Mouse (Mus musculus) intestine, embryonic 14.5 days (tissue): ENCODE data around the gene Arap1. TPM values are rescaled to one million over a fixed set of nuclear protein-coding genes. Genes with fewer than 3 reads are reported as not detected.

ENCODE experiments used
- ATAC-seq: fragments of 200-750 bp; cut with Nextera tagmentation; replicated peaks from 2 replicates; pipeline ENCODE4 v1.8.0; 2017; ENCODE audit warnings: low read depth, moderate number of reproducible peaks, moderate TSS enrichment, moderate library complexity; ENCODE audit not compliant: low FRiP score, low TSS enrichment
- DNase-seq: peaks from one replicate; pipeline ENCODE4 v3.0.0-alpha.2; 2018; ENCODE audit warnings: low spot score
- H3K27ac ChIP-seq: fragments of 300-500 bp; sonication (generic); 2 replicates; pipeline ENCODE4 v1.5.1; 2014; ENCODE audit warnings: low read depth, mild to moderate bottlenecking, control low read depth
- H3K27me3 ChIP-seq: fragments of 300-500 bp; sonication (generic); replicated peaks from 2 replicates; pipeline ENCODE4 v1.6.1; 2014; ENCODE audit warnings: low read length, control low read depth; ENCODE audit not compliant: control insufficient read depth, insufficient read depth
- H3K36me3 ChIP-seq: fragments of 300-500 bp; sonication (generic); 2 replicates; pipeline ENCODE4 v1.6.1; 2014; ENCODE audit warnings: low read length, control low read depth; ENCODE audit not compliant: control insufficient read depth, insufficient read depth
- H3K4me1 ChIP-seq: fragments of 300-500 bp; sonication (generic); replicated peaks from 2 replicates; pipeline ENCODE4 v1.6.1; 2014; ENCODE audit warnings: low read length, control low read depth, mixed read lengths; ENCODE audit not compliant: control insufficient read depth, insufficient read depth
- H3K4me2 ChIP-seq: fragments of 300-500 bp; sonication (generic); 2 replicates; pipeline ENCODE4 v1.6.1; 2014; ENCODE audit warnings: low read length
- H3K4me3 ChIP-seq: fragments of 300-500 bp; sonication (generic); 2 replicates; pipeline ENCODE4 v1.5.1; 2014; ENCODE audit warnings: low read depth, low read length, control low read depth, mixed read lengths
- H3K9ac ChIP-seq: fragments of 300-500 bp; sonication (generic); 2 replicates; pipeline ENCODE4 v1.6.1; 2014; ENCODE audit warnings: mild to moderate bottlenecking, low read length
- H3K9me3 ChIP-seq: fragments of 300-500 bp; sonication (generic); 2 replicates; pipeline ENCODE4 v1.6.1; 2016; ENCODE audit warnings: low read length, control low read depth; ENCODE audit not compliant: control insufficient read depth
- WGBS: fragments of 180-500 bp; shearing (Covaris S2); extraction: QIAGEN DNeasy Blood & Tissue Kit; methylation state at CpG from one replicate; pipeline ENCODE4 v1.1.7; 2014; 5-methylcytosine and 5-hydroxymethylcytosine counted together
- polyA plus RNA-seq: library from polyadenylated mRNA; unstranded; fragments of >200 nt; fragmentation: Nextera tagmentation; extraction: Ambion mirVana; gene quantifications from 2 replicates; pipeline ENCODE4 v1.2.1, GENCODE M21; 2014

Arap1 gene
- polyA plus RNA-seq, 1 experiment from 2014 or later = 70.1 TPM

- peaks cover 30% of the 10 kb centered on the region for H3K27me3 ChIP-seq
- H3K4me3 ChIP-seq = no peak overlapping the region; the same call in 1 of the 2 replicates
- 83% methylated on average over 3 of the region's 3 CpGs for WGBS
- ATAC-seq (no peak), DNase-seq (no peak)
- no peak overlapping the region for H3K27ac ChIP-seq
- no peak overlapping the region for H3K4me2 ChIP-seq
- no peak overlapping the region for H3K9ac ChIP-seq
- H3K36me3 ChIP-seq = no peaks in the 10 kb centered on the region
- H3K9me3 ChIP-seq = no peaks in the 10 kb centered on the region
- H3K4me1 ChIP-seq = no peaks in the 10 kb centered on the region; the same call in 1 of the 2 replicates
Measured at GRCm38 (mm10) chr7:101452669-101453068, 104.8 kb downstream of the Arap1 start.

GRCm38 (mm10) chr7:101453296-101453695, 105.4 kb downstream of the Arap1 start:
- Histone ChIP-seq H3K4me1 (no peaks in the 10 kb centered on the region; the same call in 1 of the 2 replicates), H3K9me3 (no peaks in the 10 kb centered on the region), H3K27me3 (peaks cover 30% of the 10 kb centered on the region), H3K27ac (no peak overlapping the region), H3K36me3 (no peaks in the 10 kb centered on the region), H3K4me3 (no peak overlapping the region), H3K9ac (no peak overlapping the region), H3K4me2 (no peak overlapping the region)
- DNase-seq = no peak
- 89% methylated on average over 3 of the region's 3 CpGs for WGBS
- no peak for ATAC-seq

- Histone ChIP-seq H3K27me3 (peaks cover 30% of the 10 kb centered on the region), H3K4me3 (no peak overlapping the region), H3K4me1 (no peaks in the 10 kb centered on the region; the same call in 1 of the 2 replicates), H3K27ac (no peak overlapping the region), H3K4me2 (no peak overlapping the region), H3K9ac (no peak overlapping the region), H3K9me3 (no peaks in the 10 kb centered on the region), H3K36me3 (no peaks in the 10 kb centered on the region)
- WGBS = 42% methylated on average over 8 of the region's 8 CpGs
- DNase-seq (no peak), ATAC-seq (no peak)
Measured at GRCm38 (mm10) chr7:101453725-101454124, 105.9 kb downstream of the Arap1 start.

- DNase-seq (no peak), ATAC-seq (no peak)
- no peak overlapping the region for H3K4me3 ChIP-seq
- H3K4me1 ChIP-seq = no peaks in the 10 kb centered on the region; the same call in 1 of the 2 replicates
- H3K27me3 ChIP-seq = peaks cover 27% of the 10 kb centered on the region
- 88% methylated on average over 9 of the region's 9 CpGs for WGBS
- H3K9ac ChIP-seq = no peak overlapping the region
- no peak overlapping the region for H3K4me2 ChIP-seq
- H3K9me3 ChIP-seq = no peaks in the 10 kb centered on the region
- H3K27ac ChIP-seq = no peak overlapping the region
- H3K36me3 ChIP-seq = no peaks in the 10 kb centered on the region
Measured at GRCm38 (mm10) chr7:101454479-101454878, 106.6 kb downstream of the Arap1 start.

- no peaks in the 10 kb centered on the region for H3K9me3 ChIP-seq
- ATAC-seq (no peak), DNase-seq (no peak)
- peaks cover under 1% of the 10 kb centered on the region; the same call in 1 of the 2 replicates for H3K4me1 ChIP-seq
- H3K27ac ChIP-seq = no peak overlapping the region
- H3K4me2 ChIP-seq = no peak overlapping the region
- H3K36me3 ChIP-seq = no peaks in the 10 kb centered on the region
- peaks cover 26% of the 10 kb centered on the region for H3K27me3 ChIP-seq
- 84% methylated on average over 6 of the region's 6 CpGs for WGBS
- H3K9ac ChIP-seq = no peak overlapping the region
- H3K4me3 ChIP-seq = no peak overlapping the region
Measured at GRCm38 (mm10) chr7:101455141-101455540, 107.3 kb downstream of the Arap1 start.

- peaks cover 24% of the 10 kb centered on the region for H3K27me3 ChIP-seq
- 73% methylated on average over 4 of the region's 4 CpGs for WGBS
- H3K4me3 ChIP-seq = no peak overlapping the region
- no peak overlapping the region for H3K4me2 ChIP-seq
- no peaks in the 10 kb centered on the region for H3K36me3 ChIP-seq
- H3K9ac ChIP-seq = no peak overlapping the region
- ATAC-seq = no peak
- H3K4me1 ChIP-seq = peaks cover 6% of the 10 kb centered on the region; the same call in 1 of the 2 replicates
- DNase-seq = no peak
- no peaks in the 10 kb centered on the region for H3K9me3 ChIP-seq
- H3K27ac ChIP-seq = no peak overlapping the region
Measured at GRCm38 (mm10) chr7:101456318-101456717, 108.5 kb downstream of the Arap1 start.

GRCm38 (mm10) chr7:101456789-101457188, 108.9 kb downstream of the Arap1 start:
- H3K27me3 ChIP-seq = peaks cover 19% of the 10 kb centered on the region
- DNase-seq = no peak
- 53% methylated on average over 5 of the region's 5 CpGs for WGBS
- H3K27ac ChIP-seq = no peak overlapping the region
- H3K4me2 ChIP-seq = no peak overlapping the region
- no peak for ATAC-seq
- no peaks in the 10 kb centered on the region for H3K36me3 ChIP-seq
- no peak overlapping the region for H3K9ac ChIP-seq
- H3K4me3 ChIP-seq = no peak overlapping the region
- peaks cover 6% of the 10 kb centered on the region; the same call in 1 of the 2 replicates for H3K4me1 ChIP-seq
- no peaks in the 10 kb centered on the region for H3K9me3 ChIP-seq

- Histone ChIP-seq H3K9ac (no peak overlapping the region), H3K4me1 (peaks cover 8% of the 10 kb centered on the region; the same call in 1 of the 2 replicates), H3K27ac (no peak overlapping the region), H3K36me3 (no peaks in the 10 kb centered on the region), H3K9me3 (no peaks in the 10 kb centered on the region), H3K4me3 (no peak overlapping the region), H3K4me2 (no peak overlapping the region), H3K27me3 (peaks cover 14% of the 10 kb centered on the region)
- ATAC-seq (no peak), DNase-seq (no peak)
- 75% methylated on average over 5 of the region's 5 CpGs for WGBS
Measured at GRCm38 (mm10) chr7:101457283-101457682, 109.4 kb downstream of the Arap1 start.

- no peaks in the 10 kb centered on the region for H3K9me3 ChIP-seq
- no peak overlapping the region for H3K27ac ChIP-seq
- no peak overlapping the region for H3K9ac ChIP-seq
- H3K4me3 ChIP-seq = no peak overlapping the region
- 52% methylated on average over 8 of the region's 8 CpGs for WGBS
- H3K4me2 ChIP-seq = no peak overlapping the region
- H3K27me3 ChIP-seq = peaks cover 9% of the 10 kb centered on the region
- no peaks in the 10 kb centered on the region for H3K36me3 ChIP-seq
- no peak for ATAC-seq
- H3K4me1 ChIP-seq = peaks cover 9% of the 10 kb centered on the region; the same call in 1 of the 2 replicates
- DNase-seq = no peak
Measured at GRCm38 (mm10) chr7:101457801-101458200, 109.9 kb downstream of the Arap1 start.
